Mouse (Mus musculus) small intestine, adult 2 months (tissue): ENCODE measurements around the gene Osbpl3.

Source experiments
- CTCF ChIP-seq: fragments of 200-500 bp; IDR thresholded peaks from 2 replicates; pipeline ENCODE4 v1.5.1; 2012; ENCODE audit warnings: low read depth, mild to moderate bottlenecking, control low read depth, inconsistent platforms, low read length, moderate library complexity, mixed read lengths; ENCODE audit not compliant: insufficient replicate concordance, insufficient read length; ENCODE audit errors: extremely low read depth
- POLR2A ChIP-seq: fragments of 200-500 bp; IDR thresholded peaks from 2 replicates; pipeline ENCODE4 v1.6.1; 2012; ENCODE audit warnings: low read depth, mild to moderate bottlenecking, control low read depth, inconsistent platforms, low read length, moderate library complexity

DNA sequence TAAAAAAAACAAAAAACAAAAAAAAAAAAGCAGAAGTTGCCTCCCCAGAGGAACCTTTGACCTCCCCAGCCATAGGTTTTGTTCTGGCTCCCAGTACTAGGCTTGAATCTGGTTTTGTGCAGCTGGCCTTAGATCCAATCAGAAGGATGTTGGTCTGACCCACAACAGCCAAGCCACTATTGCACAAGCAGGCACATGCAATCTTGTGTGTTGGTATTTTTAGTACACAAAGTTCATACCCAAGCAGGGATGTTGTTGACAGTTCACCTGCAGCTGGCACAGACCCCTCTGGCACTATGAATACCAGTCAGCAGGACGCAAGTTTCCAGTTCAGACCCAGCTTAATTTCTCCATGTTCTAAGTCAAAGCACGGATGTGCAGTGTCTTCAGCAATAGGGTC is 18.2 kb downstream of the Osbpl3 start:
- TF ChIP-seq POLR2A, result no peak
- TF ChIP-seq CTCF, result no peak
